Mouse (Mus musculus) cerebellum, adult 11-12 months (tissue): ENCODE results near the gene Tenm4.
A peak's percentile ranks its signal among the peaks of the same experiment; 100 is the strongest.

Experiments used
- DNase-seq: peaks from one replicate; pipeline ENCODE4 v3.0.0; 2022

Tenm4 gene

GRCm38 (mm10) chr7:96414290-96415055, 243.4 kb downstream of the Tenm4 start:
- peak; percentile 33 for DNase-seq

- peak; percentile 75 for DNase-seq
These were observed 246.4 kb downstream of the Tenm4 start for GRCm38 (mm10) chr7:96417251-96418004.

DNA sequence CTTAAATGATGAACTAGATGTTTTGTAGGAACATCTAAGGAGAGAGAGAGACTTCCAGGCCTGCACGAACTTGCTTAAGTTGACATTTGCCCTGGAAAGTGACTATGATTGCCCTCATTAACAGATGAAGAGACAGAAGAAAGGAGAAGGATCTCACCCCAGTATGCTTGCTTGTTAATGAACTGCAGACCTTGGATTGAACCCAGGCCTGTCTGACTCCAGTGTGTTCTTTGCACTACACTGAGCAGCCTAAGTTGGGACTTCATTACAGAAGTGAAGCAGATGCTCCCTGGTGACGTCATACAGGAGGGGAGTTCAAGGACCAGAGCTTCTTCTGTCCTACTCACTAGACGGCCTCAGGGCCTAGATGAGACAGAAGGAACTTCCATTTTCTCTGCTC, 247.1 kb downstream of the Tenm4 start:
- DNase-seq: no peak

- DNase-seq: no peak
These were observed 249.0 kb downstream of the Tenm4 start for GRCm38 (mm10) chr7:96420045-96420444.

GRCm38 (mm10) chr7:96420926-96421605, 250.0 kb downstream of the Tenm4 start:
- no peak for DNase-seq

- no peak for DNase-seq
These were observed 255.9 kb downstream of the Tenm4 start for GRCm38 (mm10) chr7:96426954-96427353.

DNA sequence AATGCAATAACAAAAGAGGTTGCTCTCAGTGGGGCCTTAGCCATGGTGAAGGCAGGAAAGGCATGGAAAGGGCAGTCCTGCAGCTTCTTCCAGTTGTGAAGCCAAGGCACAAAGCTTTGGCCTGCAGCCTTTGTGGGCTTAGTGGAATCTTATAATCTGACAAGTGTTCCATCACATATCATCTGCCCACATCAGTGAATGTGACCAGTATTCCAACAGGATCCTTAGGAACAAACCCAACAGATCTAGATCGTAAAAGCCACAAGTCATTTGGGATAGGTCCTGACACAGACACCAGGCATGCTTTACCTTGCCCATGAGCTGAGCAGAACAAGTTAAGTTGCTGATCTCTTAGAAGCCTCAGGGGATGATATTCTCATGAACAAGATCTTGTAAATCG, 262.3 kb downstream of the Tenm4 start:
- DNase-seq: no peak

DNA sequence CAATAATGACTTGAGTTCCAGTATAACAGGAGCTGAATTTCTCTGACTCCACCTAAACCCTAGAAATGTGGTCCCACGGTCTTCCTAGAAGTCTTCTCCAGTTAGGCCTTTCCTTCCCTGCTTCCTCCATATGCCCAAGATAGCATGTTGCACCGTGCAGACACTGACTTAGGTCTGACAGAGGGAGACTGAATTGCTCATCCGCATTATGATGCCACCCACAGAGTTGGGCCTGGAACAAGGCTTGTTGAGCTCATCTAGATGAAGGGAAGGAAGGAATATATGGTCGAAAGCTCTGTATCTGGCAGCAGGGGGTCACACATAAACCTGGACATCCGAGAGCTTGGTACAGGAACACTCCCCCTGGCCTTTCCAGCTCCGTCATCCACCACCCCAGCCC, 267.3 kb downstream of the Tenm4 start:
- no peak for DNase-seq

GRCm38 (mm10) chr7:96440161-96440707, 269.2 kb downstream of the Tenm4 start:
- no peak for DNase-seq

DNA sequence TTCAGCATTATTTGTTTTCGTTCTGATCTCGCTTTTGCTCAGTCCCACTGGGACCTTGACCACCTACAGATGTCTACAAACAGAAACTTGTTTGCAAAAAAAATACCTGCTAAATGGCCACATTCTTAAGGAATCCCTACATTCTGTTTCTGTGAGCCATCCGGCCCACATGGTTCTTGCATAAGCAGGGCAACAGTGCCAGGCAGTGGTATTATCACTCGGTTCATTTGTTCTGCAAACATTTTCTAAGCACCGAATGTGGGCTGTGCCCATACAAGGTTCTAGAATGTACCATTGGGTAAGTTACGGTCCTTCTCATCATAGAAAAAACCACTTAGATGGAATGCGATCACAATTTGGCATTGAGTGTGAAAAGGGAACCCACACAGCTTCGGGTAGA, 274.7 kb downstream of the Tenm4 start:
- DNase-seq: no peak

DNA sequence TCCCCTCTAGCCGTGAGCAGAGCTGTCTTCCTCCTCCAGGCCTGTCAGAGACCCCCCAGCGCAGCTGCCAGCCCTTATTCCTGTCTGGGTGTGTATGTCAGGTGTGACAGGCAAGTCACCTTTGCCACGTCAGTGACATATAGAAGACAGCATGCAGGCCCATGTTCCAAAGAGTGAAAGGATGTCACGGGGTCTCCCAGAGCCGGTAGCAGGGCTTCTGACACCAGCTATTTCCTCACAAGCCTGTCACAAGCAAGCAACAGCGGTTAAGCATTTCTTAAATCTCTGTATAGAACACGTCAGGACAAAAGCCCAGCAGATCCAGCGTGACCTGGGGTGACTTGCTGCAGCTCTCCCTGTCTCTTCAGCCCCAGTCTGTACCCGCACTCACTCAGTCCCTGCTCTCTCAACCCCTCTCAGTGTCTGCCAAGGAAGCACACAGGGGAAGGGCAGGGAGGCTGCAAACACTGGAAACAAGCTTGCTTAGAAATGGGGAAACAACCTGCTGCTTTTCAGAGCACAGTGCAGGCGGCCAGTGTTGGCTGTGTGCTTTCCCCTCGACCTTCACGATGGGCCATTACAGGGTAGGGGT, 276.9 kb downstream of the Tenm4 start:
- no peak for DNase-seq

DNA sequence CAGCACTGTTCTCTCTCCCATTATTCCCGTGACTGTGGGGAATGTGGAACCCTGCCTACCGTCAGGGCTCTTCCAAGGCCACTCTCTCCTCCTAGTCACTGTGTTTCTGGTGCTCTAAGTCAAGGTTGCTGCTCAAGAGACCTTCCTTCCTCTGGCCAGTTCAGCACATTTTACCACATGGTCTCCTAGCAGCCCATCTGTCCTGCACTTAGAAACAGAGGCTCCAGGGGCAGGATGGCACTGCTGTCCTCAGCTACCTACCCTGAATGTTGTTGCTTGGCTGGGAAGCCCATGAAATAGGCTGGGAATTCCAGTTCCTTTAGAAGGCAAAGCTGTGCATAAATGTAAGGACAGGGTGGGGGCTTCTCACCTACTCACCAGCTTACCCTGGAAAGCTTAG, 284.9 kb downstream of the Tenm4 start:
- no peak for DNase-seq

- no peak for DNase-seq
These were observed 285.6 kb downstream of the Tenm4 start for GRCm38 (mm10) chr7:96456618-96457017.

- DNase-seq: no peak
These were observed 286.8 kb downstream of the Tenm4 start for GRCm38 (mm10) chr7:96457891-96458290.

DNA sequence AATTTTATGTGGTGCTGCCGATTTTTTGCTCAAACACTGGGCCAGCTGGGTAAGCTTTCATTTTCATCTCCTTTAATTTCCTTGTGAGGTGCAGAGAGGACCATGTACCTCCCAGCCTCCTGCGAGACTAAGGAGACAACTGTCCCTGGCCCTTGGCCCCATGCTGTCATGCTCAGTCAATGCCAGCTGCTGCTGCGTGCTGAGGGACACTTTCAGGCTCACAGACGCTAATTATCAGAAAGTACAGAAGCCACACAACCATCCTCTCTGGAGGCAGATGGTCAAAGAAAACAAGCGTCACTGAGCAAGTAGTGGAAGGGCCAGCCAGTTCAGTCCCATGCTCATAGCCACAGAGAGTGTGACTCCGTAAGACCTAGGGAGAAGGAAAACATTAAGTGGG, 287.9 kb downstream of the Tenm4 start:
- DNase-seq: no peak

GRCm38 (mm10) chr7:96466761-96467160, 295.7 kb downstream of the Tenm4 start:
- DNase-seq: no peak

DNA sequence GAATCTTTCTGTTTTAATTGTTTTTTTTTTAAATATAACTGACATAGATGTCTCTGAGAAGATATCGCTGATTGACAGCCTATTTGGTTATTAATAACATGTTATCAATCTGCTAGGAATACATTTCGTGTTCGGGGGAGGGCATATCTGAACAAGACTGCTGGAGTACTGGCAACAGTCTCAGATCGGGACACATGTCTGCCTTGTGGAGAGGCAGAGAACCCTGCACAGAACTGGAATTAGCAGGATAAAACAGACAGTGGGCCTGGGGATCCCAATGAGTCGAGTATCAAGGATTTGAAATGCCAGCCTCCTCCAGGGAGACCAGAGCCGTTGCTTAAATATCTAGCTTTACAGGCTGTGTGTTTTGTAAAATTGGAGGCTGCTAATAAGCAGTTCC, 299.8 kb downstream of the Tenm4 start:
- DNase-seq: no peak

DNA sequence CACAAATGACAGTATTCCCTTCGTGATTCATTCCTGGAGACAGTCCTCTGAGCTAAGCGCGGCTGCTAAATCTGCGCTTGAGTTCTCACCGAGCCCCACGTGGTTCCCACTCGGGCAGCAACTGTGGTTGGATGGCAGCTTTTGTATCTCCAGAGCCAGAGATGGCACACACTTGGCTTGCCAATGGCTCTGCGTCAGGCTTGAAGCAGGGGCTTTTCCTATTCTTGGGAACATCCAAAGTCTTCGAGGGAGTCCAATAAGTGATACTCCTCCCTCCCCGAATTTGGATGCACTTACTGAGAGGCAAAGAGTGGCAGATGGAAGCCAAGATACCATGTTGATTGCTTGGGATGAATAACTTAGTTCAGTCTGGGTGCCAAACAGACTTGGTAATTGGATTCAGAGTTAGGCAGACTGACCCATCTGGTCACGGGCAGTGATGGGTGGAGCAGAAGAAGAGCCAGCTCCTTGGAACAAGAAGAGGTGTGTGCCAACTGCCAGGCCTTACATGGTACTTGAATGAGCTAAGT, 303.6 kb downstream of the Tenm4 start:
- peak; percentile 15 for DNase-seq

- no peak for DNase-seq
These were observed 306.1 kb downstream of the Tenm4 start for GRCm38 (mm10) chr7:96476987-96477613.

DNA sequence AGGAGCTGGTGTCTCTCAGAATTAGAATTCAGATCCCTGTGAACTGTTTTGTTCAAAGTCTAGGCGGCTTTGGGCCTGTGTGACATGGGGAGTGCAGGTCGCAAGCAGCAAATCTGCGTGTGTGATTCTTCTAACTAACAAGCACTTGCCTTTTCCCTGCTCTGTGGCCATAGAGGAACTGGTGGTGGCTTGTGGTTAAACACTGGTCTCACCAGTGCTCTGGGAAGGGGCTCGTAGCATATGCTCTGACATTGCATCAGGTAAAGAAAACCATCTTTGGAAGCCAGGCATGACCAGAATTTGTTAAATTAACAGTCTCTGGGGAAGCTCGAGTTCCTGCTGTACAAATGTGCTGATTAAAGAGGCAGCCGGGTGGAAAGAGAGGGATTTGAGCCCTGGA, 308.1 kb downstream of the Tenm4 start:
- no peak for DNase-seq

DNA sequence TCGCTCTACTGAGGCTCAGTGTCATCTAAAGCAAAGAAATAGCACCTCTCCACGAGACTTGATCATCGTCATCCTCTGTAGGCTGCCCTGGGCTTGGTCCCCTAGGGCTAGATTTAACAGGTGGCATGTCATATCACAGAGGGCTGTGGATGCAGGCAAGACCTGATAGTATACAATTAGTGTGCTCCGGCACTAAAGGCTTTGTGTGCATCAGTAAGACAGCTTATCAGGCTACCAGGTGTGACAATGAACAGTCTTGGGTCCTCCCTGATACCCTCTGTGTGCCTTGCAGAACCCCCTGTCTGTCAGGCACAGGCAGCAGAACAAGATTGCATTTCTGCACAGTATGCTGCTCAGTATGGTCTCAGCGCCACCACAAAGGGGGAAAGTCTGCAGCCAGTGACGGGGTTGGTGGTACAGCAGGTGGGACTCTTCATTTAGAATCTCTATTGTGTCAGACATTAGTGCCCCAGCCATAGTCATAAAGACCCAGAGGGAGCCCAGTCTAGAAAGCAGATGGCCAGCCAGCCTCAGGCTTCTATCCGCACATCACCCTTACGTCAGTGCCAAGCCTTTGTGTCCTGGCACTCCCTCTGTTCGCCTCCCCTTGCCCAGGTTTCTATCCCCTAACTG, 309.4 kb downstream of the Tenm4 start:
- DNase-seq: no peak

- DNase-seq: no peak
These were observed 311.9 kb downstream of the Tenm4 start for GRCm38 (mm10) chr7:96482953-96483352.
